Mouse (Mus musculus): ENCODE results near the gene Rps17. TPM values are rescaled to one million over a fixed set of nuclear protein-coding genes. Genes with fewer than 3 reads are reported as not detected.

Rps17 gene
- polyA plus RNA-seq, 1 experiment from 2014 or later: 1,441 TPM

DNA sequence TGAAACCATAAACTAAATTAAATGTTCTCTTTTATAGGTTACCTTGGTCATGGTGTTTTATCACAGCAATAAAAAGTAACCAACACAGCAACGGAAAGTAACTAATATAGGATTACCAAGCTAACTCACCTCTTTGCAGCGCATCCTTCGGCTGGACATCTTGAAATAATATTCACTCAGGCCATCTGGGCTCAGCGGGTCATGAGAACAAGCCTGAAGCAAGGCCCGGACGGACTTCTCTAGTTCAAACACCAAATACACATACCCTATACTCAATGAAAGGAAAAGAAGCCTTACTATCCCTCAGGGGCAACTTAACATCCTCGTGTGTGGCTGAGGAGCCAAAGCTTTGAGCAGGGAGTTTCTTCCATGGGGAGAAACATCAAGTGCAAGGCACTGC, 10.7 kb upstream of the Rps17 start:
- Histone ChIP-seq H3K4me3 (ENCODE audit: low read depth, low read length) (no peak overlapping the region), H3K4me1 (ENCODE audit: control insufficient read depth, insufficient read depth, low read length) (no peaks in the 10 kb centered on the region), H3K27ac (replicated peaks; ENCODE audit: low read depth, low read length) (no peak overlapping the region), H3K9me3 (ENCODE audit: control insufficient read depth, low read length) (no peaks in the 10 kb centered on the region), H3K36me3 (ENCODE audit: control insufficient read depth, insufficient read depth, low read length) (no peaks in the 10 kb centered on the region), H3K9ac (ENCODE audit: low read length) (no peak overlapping the region), H3K27me3 (ENCODE audit: control insufficient read depth, insufficient read depth, low read length) (no peaks in the 10 kb centered on the region), H3K4me2 (ENCODE audit: low read depth, severe bottlenecking) (no peak overlapping the region)
- DNase-seq (ENCODE audit: low spot score) (peak; percentile 50), ATAC-seq (ENCODE audit: insufficient number of reproducible peaks, low FRiP score, low TSS enrichment, low read depth) (no peak)
- 35% methylated on average over 7 of the region's 7 CpGs for WGBS

DNA sequence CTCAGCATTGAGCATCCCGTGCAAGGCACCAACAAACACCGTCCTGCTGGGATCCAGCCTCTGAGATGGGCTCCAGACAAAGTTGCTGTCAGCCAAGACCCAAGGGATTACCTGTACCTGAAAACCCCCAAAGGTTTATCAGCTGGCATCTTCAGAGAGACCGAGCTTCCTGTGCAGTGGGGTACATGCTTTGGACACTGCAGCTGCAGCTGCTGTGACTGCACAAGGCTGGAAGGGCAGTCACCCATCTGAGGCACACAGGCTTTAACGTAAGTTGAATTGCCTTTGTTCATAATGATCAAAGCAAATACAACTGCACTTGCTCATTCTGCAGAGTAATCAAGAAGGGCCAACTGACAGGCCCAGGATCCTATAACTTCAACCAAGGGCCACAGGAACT, 6.8 kb upstream of the Rps17 start:
- WGBS: 76% methylated on average over 4 of the region's 4 CpGs

GRCm38 (mm10) chr7:81348206-81348605, 3.2 kb upstream of the Rps17 start:
- H3K27ac ChIP-seq (replicated peaks; ENCODE audit: low read depth, low read length): no peak overlapping the region
- peaks cover 6% of the 10 kb centered on the region for H3K4me1 ChIP-seq (ENCODE audit: control insufficient read depth, insufficient read depth, low read length)
- H3K9me3 ChIP-seq (ENCODE audit: control insufficient read depth, low read length): no peaks in the 10 kb centered on the region
- ATAC-seq (ENCODE audit: insufficient number of reproducible peaks, low FRiP score, low TSS enrichment, low read depth) (no peak), DNase-seq (ENCODE audit: low spot score) (no peak)
- no peak overlapping the region for H3K4me3 ChIP-seq (ENCODE audit: low read depth, low read length)
- WGBS: 73% methylated on average over 7 of the region's 7 CpGs
- H3K4me2 ChIP-seq (ENCODE audit: low read depth, severe bottlenecking): no peak overlapping the region
- H3K9ac ChIP-seq (ENCODE audit: low read length): no peak overlapping the region
- H3K36me3 ChIP-seq (ENCODE audit: control insufficient read depth, insufficient read depth, low read length): peaks cover 6% of the 10 kb centered on the region; the same call in 1 of the 2 replicates
- H3K27me3 ChIP-seq (ENCODE audit: control insufficient read depth, insufficient read depth, low read length): no peaks in the 10 kb centered on the region

More for the DNA sequence above, 6.8 kb upstream of the Rps17 start:
- H3K9ac ChIP-seq (ENCODE audit: low read length): no peak overlapping the region
- ATAC-seq (ENCODE audit: insufficient number of reproducible peaks, low FRiP score, low TSS enrichment, low read depth) (no peak), DNase-seq (ENCODE audit: low spot score) (no peak)
- no peaks in the 10 kb centered on the region for H3K9me3 ChIP-seq (ENCODE audit: control insufficient read depth, low read length)
- H3K27me3 ChIP-seq (ENCODE audit: control insufficient read depth, insufficient read depth, low read length): no peaks in the 10 kb centered on the region
- no peaks in the 10 kb centered on the region for H3K4me1 ChIP-seq (ENCODE audit: control insufficient read depth, insufficient read depth, low read length)
- no peak overlapping the region for H3K4me2 ChIP-seq (ENCODE audit: low read depth, severe bottlenecking)
- H3K36me3 ChIP-seq (ENCODE audit: control insufficient read depth, insufficient read depth, low read length): no peaks in the 10 kb centered on the region
- no peak overlapping the region for H3K4me3 ChIP-seq (ENCODE audit: low read depth, low read length)
- no peak overlapping the region for H3K27ac ChIP-seq (replicated peaks; ENCODE audit: low read depth, low read length)

GRCm38 (mm10) chr7:81345447-81346170, 555 bp upstream of the Rps17 start:
- Histone ChIP-seq H3K27ac (replicated peaks; ENCODE audit: low read depth, low read length) (no peak overlapping the region), H3K9ac (ENCODE audit: low read length) (peak overlapping the region; percentile 57), H3K4me3 (ENCODE audit: low read depth, low read length) (peak overlapping the region; percentile 97), H3K4me2 (ENCODE audit: low read depth, severe bottlenecking) (peak overlapping the region; percentile 50), H3K27me3 (ENCODE audit: control insufficient read depth, insufficient read depth, low read length) (no peaks in the 10 kb centered on the region), H3K36me3 (ENCODE audit: control insufficient read depth, insufficient read depth, low read length) (peaks cover 22% of the 10 kb centered on the region), H3K4me1 (ENCODE audit: control insufficient read depth, insufficient read depth, low read length) (peaks cover 11% of the 10 kb centered on the region), H3K9me3 (ENCODE audit: control insufficient read depth, low read length) (no peaks in the 10 kb centered on the region)
- ATAC-seq (ENCODE audit: insufficient number of reproducible peaks, low FRiP score, low TSS enrichment, low read depth): peak; percentile 9; the same call in 1 of the 2 replicates
- 61% methylated on average over 15 of the region's 15 CpGs for WGBS
- DNase-seq (ENCODE audit: low spot score): no peak

DNA sequence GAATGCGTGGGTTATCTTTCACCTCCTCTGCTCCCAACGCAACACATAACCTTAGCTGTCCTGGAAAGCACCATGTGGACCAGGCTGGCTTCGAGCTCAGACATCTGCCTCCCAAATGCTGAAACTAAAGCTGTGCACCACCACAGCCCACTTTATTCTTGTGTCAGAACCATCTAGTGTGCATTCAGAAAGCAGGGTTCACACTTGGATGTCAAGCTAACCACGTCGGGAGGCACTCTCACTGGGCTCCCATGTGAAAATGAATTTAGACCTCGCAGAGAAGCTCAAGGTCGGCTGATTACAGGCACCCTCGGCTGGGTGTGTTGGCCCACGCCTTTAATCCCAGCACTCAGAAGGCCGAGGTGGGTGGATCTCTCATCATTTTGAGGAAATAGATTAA, 1.2 kb downstream of the Rps17 start:
- WGBS: 14% methylated on average over 10 of the region's 10 CpGs
- ATAC-seq (ENCODE audit: insufficient number of reproducible peaks, low FRiP score, low TSS enrichment, low read depth) (no peak), DNase-seq (ENCODE audit: low spot score) (no peak)
- Histone ChIP-seq H3K36me3 (ENCODE audit: control insufficient read depth, insufficient read depth, low read length) (peaks cover 32% of the 10 kb centered on the region), H3K27ac (replicated peaks; ENCODE audit: low read depth, low read length) (no peak overlapping the region), H3K4me1 (ENCODE audit: control insufficient read depth, insufficient read depth, low read length) (peaks cover 11% of the 10 kb centered on the region), H3K4me3 (ENCODE audit: low read depth, low read length) (peak overlapping the region; percentile 97), H3K27me3 (ENCODE audit: control insufficient read depth, insufficient read depth, low read length) (no peaks in the 10 kb centered on the region), H3K9me3 (ENCODE audit: control insufficient read depth, low read length) (no peaks in the 10 kb centered on the region), H3K9ac (ENCODE audit: low read length) (peak overlapping the region; percentile 99), H3K4me2 (ENCODE audit: low read depth, severe bottlenecking) (peak overlapping the region; percentile 93)

- no peak overlapping the region for H3K27ac ChIP-seq (replicated peaks; ENCODE audit: low read depth, low read length)
- H3K9ac ChIP-seq (ENCODE audit: low read length): peak overlapping the region; percentile 99
- 40% methylated on average over 8 of the region's 8 CpGs for WGBS
- H3K9me3 ChIP-seq (ENCODE audit: control insufficient read depth, low read length): no peaks in the 10 kb centered on the region
- DNase-seq (ENCODE audit: low spot score) (no peak), ATAC-seq (ENCODE audit: insufficient number of reproducible peaks, low FRiP score, low TSS enrichment, low read depth) (no peak)
- H3K27me3 ChIP-seq (ENCODE audit: control insufficient read depth, insufficient read depth, low read length): no peaks in the 10 kb centered on the region
- H3K4me3 ChIP-seq (ENCODE audit: low read depth, low read length): peak overlapping the region; percentile 97
- H3K4me1 ChIP-seq (ENCODE audit: control insufficient read depth, insufficient read depth, low read length): peaks cover 11% of the 10 kb centered on the region
- peaks cover 34% of the 10 kb centered on the region for H3K36me3 ChIP-seq (ENCODE audit: control insufficient read depth, insufficient read depth, low read length)
- peak overlapping the region; percentile 93 for H3K4me2 ChIP-seq (ENCODE audit: low read depth, severe bottlenecking)
Measured at GRCm38 (mm10) chr7:81343316-81343715, 1.7 kb downstream of the Rps17 start.

DNA sequence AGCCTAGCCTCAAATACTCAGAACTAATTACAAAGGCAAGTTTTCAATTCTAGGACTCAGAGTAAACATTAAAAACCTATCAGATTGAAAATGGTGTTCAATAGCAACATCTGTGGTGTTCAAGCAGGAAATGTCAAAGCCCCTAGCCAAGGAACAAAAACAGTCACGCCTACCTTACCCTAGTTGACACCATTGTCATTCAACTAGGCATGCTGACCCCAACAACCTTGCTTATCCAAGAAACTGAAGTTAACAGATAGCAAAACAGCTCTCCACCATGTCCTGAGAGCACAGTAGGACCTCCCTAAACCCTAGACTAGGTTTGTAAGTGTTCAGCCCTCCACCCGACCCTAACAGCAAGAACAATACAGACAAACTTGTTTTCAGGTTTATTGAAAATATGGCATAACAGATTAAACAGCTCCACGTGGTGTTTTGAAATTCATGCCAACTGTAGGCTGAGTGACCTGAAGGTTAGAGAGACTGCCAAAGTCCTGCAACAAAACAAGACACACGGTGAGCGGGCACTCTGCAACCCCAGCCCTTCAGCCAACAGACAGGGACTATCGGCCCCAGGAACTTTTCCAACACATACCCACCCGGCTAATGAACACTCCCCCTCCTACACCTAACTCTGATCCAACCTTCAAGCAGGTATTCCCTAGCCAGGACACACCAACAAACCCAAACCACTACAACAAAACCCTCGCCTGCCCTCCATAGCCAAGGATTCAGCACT, 2.5 kb downstream of the Rps17 start:
- Histone ChIP-seq H3K9ac (ENCODE audit: low read length) (peak overlapping the region; percentile 40), H3K27ac (replicated peaks; ENCODE audit: low read depth, low read length) (no peak overlapping the region), H3K36me3 (ENCODE audit: control insufficient read depth, insufficient read depth, low read length) (peaks cover 36% of the 10 kb centered on the region)

DNA sequence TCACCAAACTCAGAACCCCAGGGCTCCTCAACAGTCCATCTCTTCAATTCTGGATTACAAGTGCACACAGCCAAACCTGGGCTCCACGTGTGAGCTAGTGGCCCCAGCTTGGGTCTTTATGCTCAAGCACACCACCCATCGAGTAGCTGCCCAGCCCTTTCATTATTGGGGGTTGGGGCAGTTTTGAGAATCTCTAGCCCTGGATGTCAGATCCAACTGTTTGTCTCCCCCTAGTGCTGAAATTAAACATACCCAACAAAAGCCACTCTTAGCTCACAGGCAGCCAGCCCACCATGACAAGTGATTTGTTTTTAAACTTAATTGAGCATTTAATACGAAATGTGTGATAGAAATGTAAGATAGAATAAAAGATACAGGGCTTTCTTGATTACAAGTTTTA, 3.5 kb downstream of the Rps17 start:
- peaks cover 36% of the 10 kb centered on the region for H3K36me3 ChIP-seq (ENCODE audit: control insufficient read depth, insufficient read depth, low read length)
- DNase-seq (ENCODE audit: low spot score): no peak

More for the DNA sequence above, 2.5 kb downstream of the Rps17 start:
- no peaks in the 10 kb centered on the region for H3K9me3 ChIP-seq (ENCODE audit: control insufficient read depth, low read length)
- 75% methylated on average over 8 of the region's 8 CpGs for whole genome bisulfite sequencing
- peak overlapping the region; percentile 97 for H3K4me3 ChIP-seq (ENCODE audit: low read depth, low read length)
- H3K4me1 ChIP-seq (ENCODE audit: control insufficient read depth, insufficient read depth, low read length): peaks cover 11% of the 10 kb centered on the region
- no peaks in the 10 kb centered on the region for H3K27me3 ChIP-seq (ENCODE audit: control insufficient read depth, insufficient read depth, low read length)
- H3K4me2 ChIP-seq (ENCODE audit: low read depth, severe bottlenecking): peak overlapping the region; percentile 93
- no peak for DNase-seq (ENCODE audit: low spot score)
- ATAC-seq (ENCODE audit: insufficient number of reproducible peaks, low FRiP score, low TSS enrichment, low read depth): no peak

More for the DNA sequence above, 3.5 kb downstream of the Rps17 start:
- Histone ChIP-seq H3K4me1 (ENCODE audit: control insufficient read depth, insufficient read depth, low read length) (peaks cover 11% of the 10 kb centered on the region), H3K27ac (replicated peaks; ENCODE audit: low read depth, low read length) (no peak overlapping the region), H3K9ac (ENCODE audit: low read length) (no peak overlapping the region), H3K4me2 (ENCODE audit: low read depth, severe bottlenecking) (no peak overlapping the region), H3K4me3 (ENCODE audit: low read depth, low read length) (no peak overlapping the region), H3K27me3 (ENCODE audit: control insufficient read depth, insufficient read depth, low read length) (no peaks in the 10 kb centered on the region), H3K9me3 (ENCODE audit: control insufficient read depth, low read length) (no peaks in the 10 kb centered on the region)
- WGBS: 63% methylated on average over 3 of the region's 3 CpGs
- ATAC-seq (ENCODE audit: insufficient number of reproducible peaks, low FRiP score, low TSS enrichment, low read depth): no peak
